Mouse (Mus musculus): Measurements from ENCODE around the gene Exd1. TPM values are rescaled to one million over a fixed set of nuclear protein-coding genes. Genes with fewer than 3 reads are reported as not detected.

Gene Exd1
- polyA plus RNA-seq, 1 experiment from 2014 or later: 0.11 TPM

- no peaks in the 10 kb centered on the region for H3K9me3 ChIP-seq (ENCODE audit: low read length)
- WGBS: 94% methylated on average over 3 of the region's 3 CpGs
- ATAC-seq: no peak
- no peak overlapping the region for H3K4me2 ChIP-seq (replicated peaks; ENCODE audit: low read depth, low read length)
- H3K27ac ChIP-seq (ENCODE audit: low read length): no peak overlapping the region
- DNase-seq (ENCODE audit: low spot score): peak; percentile 25
- 0 out of 2 replicates have a peak, but pooled peaks cover 3% of the 10 kb centered on the region for H3K36me3 ChIP-seq (ENCODE audit: insufficient read depth, low read length)
- no peak overlapping the region for H3K9ac ChIP-seq (replicated peaks; ENCODE audit: low read depth)
- H3K27me3 ChIP-seq (replicated peaks; ENCODE audit: insufficient read depth, low read length): no peaks in the 10 kb centered on the region
- no peak overlapping the region for H3K4me3 ChIP-seq (ENCODE audit: low read depth, low read length)
- no peak for TF ChIP-seq EP300 (IDR thresholded peaks at IDR 0.05)
- TF ChIP-seq CTCF (IDR thresholded peaks at IDR 0.05): peak; percentile 46
- H3K4me1 ChIP-seq (ENCODE audit: insufficient read depth, low read depth, low read length): peaks cover 3% of the 10 kb centered on the region; the same call in 1 of the 2 replicates
Measured at GRCm38 (mm10) chr2:119591247-119591646, 43.8 kb upstream of the Exd1 start.

- Histone ChIP-seq H3K9me3 (ENCODE audit: low read length) (no peaks in the 10 kb centered on the region), H3K36me3 (ENCODE audit: insufficient read depth, low read length) (peaks cover 3% of the 10 kb centered on the region; the same call in 1 of the 2 replicates), H3K9ac (replicated peaks; ENCODE audit: low read depth) (no peak overlapping the region), H3K27me3 (replicated peaks; ENCODE audit: insufficient read depth, low read length) (no peaks in the 10 kb centered on the region), H3K4me2 (replicated peaks; ENCODE audit: low read depth, low read length) (no peak overlapping the region), H3K4me1 (ENCODE audit: insufficient read depth, low read depth, low read length) (no peaks in the 10 kb centered on the region), H3K27ac (ENCODE audit: low read length) (no peak overlapping the region), H3K4me3 (ENCODE audit: low read depth, low read length) (no peak overlapping the region)
- TF ChIP-seq CTCF (IDR thresholded peaks at IDR 0.05) (peak; percentile 89), EP300 (IDR thresholded peaks at IDR 0.05) (no peak)
- peak; percentile 73 for DNase-seq (ENCODE audit: low spot score)
- 10% methylated on average over 4 of the region's 4 CpGs for WGBS
- ATAC-seq: peak; percentile 62
Measured at GRCm38 (mm10) chr2:119587383-119587782, 40.0 kb upstream of the Exd1 start.

GRCm38 (mm10) chr2:119584282-119584681, 36.9 kb upstream of the Exd1 start:
- H3K36me3 ChIP-seq (ENCODE audit: insufficient read depth, low read length): no peaks in the 10 kb centered on the region; the same call in 1 of the 2 replicates
- H3K27ac ChIP-seq (ENCODE audit: low read length): no peak overlapping the region
- H3K9me3 ChIP-seq (ENCODE audit: low read length): no peaks in the 10 kb centered on the region
- H3K4me1 ChIP-seq (ENCODE audit: insufficient read depth, low read depth, low read length): no peaks in the 10 kb centered on the region
- no peak for ATAC-seq
- no peak for TF ChIP-seq CTCF (IDR thresholded peaks at IDR 0.05)
- no peak for TF ChIP-seq EP300 (IDR thresholded peaks at IDR 0.05)
- DNase-seq (ENCODE audit: low spot score): no peak
- H3K4me2 ChIP-seq (replicated peaks; ENCODE audit: low read depth, low read length): no peak overlapping the region
- no peak overlapping the region for H3K9ac ChIP-seq (replicated peaks; ENCODE audit: low read depth)
- no peaks in the 10 kb centered on the region for H3K27me3 ChIP-seq (replicated peaks; ENCODE audit: insufficient read depth, low read length)
- WGBS: 87% methylated on average over 8 of the region's 8 CpGs
- no peak overlapping the region for H3K4me3 ChIP-seq (ENCODE audit: low read depth, low read length)

- ATAC-seq (no peak), DNase-seq (ENCODE audit: low spot score) (no peak)
- TF ChIP-seq EP300 (IDR thresholded peaks at IDR 0.05) (no peak), CTCF (IDR thresholded peaks at IDR 0.05) (no peak)
- H3K4me2 ChIP-seq (replicated peaks; ENCODE audit: low read depth, low read length): no peak overlapping the region
- 62% methylated on average over 2 of the region's 2 CpGs for whole genome bisulfite sequencing
- H3K27ac ChIP-seq (ENCODE audit: low read length): no peak overlapping the region
- no peak overlapping the region for H3K9ac ChIP-seq (replicated peaks; ENCODE audit: low read depth)
- H3K9me3 ChIP-seq (ENCODE audit: low read length): no peaks in the 10 kb centered on the region
- H3K4me1 ChIP-seq (ENCODE audit: insufficient read depth, low read depth, low read length): no peaks in the 10 kb centered on the region
- H3K36me3 ChIP-seq (ENCODE audit: insufficient read depth, low read length): no peaks in the 10 kb centered on the region; the same call in 1 of the 2 replicates
- no peak overlapping the region for H3K4me3 ChIP-seq (ENCODE audit: low read depth, low read length)
- H3K27me3 ChIP-seq (replicated peaks; ENCODE audit: insufficient read depth, low read length): no peaks in the 10 kb centered on the region
Measured at GRCm38 (mm10) chr2:119583439-119583838, 36.0 kb upstream of the Exd1 start.

- WGBS: 94% methylated on average over 3 of the region's 3 CpGs
- H3K9ac ChIP-seq (replicated peaks; ENCODE audit: low read depth): no peak overlapping the region
- no peaks in the 10 kb centered on the region for H3K9me3 ChIP-seq (ENCODE audit: low read length)
- ATAC-seq: no peak
- H3K27ac ChIP-seq (ENCODE audit: low read length): no peak overlapping the region
- no peaks in the 10 kb centered on the region; the same call in 1 of the 2 replicates for H3K36me3 ChIP-seq (ENCODE audit: insufficient read depth, low read length)
- no peak overlapping the region for H3K4me3 ChIP-seq (ENCODE audit: low read depth, low read length)
- no peaks in the 10 kb centered on the region for H3K27me3 ChIP-seq (replicated peaks; ENCODE audit: insufficient read depth, low read length)
- no peak overlapping the region for H3K4me2 ChIP-seq (replicated peaks; ENCODE audit: low read depth, low read length)
- H3K4me1 ChIP-seq (ENCODE audit: insufficient read depth, low read depth, low read length): no peaks in the 10 kb centered on the region
- no peak for TF ChIP-seq EP300 (IDR thresholded peaks at IDR 0.05)
- no peak for TF ChIP-seq CTCF (IDR thresholded peaks at IDR 0.05)
- DNase-seq (ENCODE audit: low spot score): no peak
Measured at GRCm38 (mm10) chr2:119581571-119581970, 34.1 kb upstream of the Exd1 start.

GRCm38 (mm10) chr2:119572471-119572870, 25.0 kb upstream of the Exd1 start:
- H3K27ac ChIP-seq (ENCODE audit: low read length): no peak overlapping the region; the same call in 1 of the 2 replicates

More at GRCm38 (mm10) chr2:119572471-119572870, 25.0 kb upstream of the Exd1 start:
- no peaks in the 10 kb centered on the region for H3K9me3 ChIP-seq (ENCODE audit: low read length)
- no peak for TF ChIP-seq CTCF (IDR thresholded peaks at IDR 0.05)
- TF ChIP-seq EP300 (IDR thresholded peaks at IDR 0.05): peak; percentile 76
- peaks cover 6% of the 10 kb centered on the region; the same call in 1 of the 2 replicates for H3K36me3 ChIP-seq (ENCODE audit: insufficient read depth, low read length)
- H3K4me2 ChIP-seq (replicated peaks; ENCODE audit: low read depth, low read length): no peak overlapping the region
- no peaks in the 10 kb centered on the region for H3K4me1 ChIP-seq (ENCODE audit: insufficient read depth, low read depth, low read length)
- no peak overlapping the region for H3K4me3 ChIP-seq (ENCODE audit: low read depth, low read length)
- H3K27me3 ChIP-seq (replicated peaks; ENCODE audit: insufficient read depth, low read length): no peaks in the 10 kb centered on the region
- peak; percentile 43; the same call in 1 of the 2 replicates for ATAC-seq
- peak; percentile 63 for DNase-seq (ENCODE audit: low spot score)
- 50% methylated on average over 1 of the region's 1 CpGs for WGBS
- no peak overlapping the region for H3K9ac ChIP-seq (replicated peaks; ENCODE audit: low read depth)
